7 mouse cellular contexts compared by ENCODE assay signal in genomic region chrY:1244940-1245339, GRCm38 (mm10). TPM values are rescaled to one million over a fixed set of nuclear protein-coding genes. Genes with fewer than 3 reads are reported as not detected.
DNase-seq lines count a peak whose midpoint lies in the region; ATAC-seq lines count a peak whose summit lies in the region.

No protein-coding gene starts in this region.

- peak overlapping the region; percentile 33 for H3K4me3 ChIP-seq in limb, embryonic 11.5 days (ENCODE audit: low read depth, low read length)

- H3K9ac ChIP-seq in limb, embryonic 11.5 days (ENCODE audit: low read length): peak overlapping the region; percentile 50

- no peaks in the 10 kb centered on the region for H3K36me3 ChIP-seq in limb, embryonic 11.5 days (ENCODE audit: control insufficient read depth, insufficient read depth, low read length)

- H3K27me3 ChIP-seq in limb, embryonic 11.5 days (ENCODE audit: control insufficient read depth, insufficient read depth, low read length): no peaks in the 10 kb centered on the region

- peak; percentile 45; the same call in 1 of the 2 replicates for ATAC-seq in erythroid progenitor cell, adult 5-6 weeks (replicated peaks; ENCODE audit: low FRiP score, poor library complexity, severe bottlenecking)
- no peak for ATAC-seq in limb, embryonic 11.5 days (ENCODE audit: insufficient number of reproducible peaks, low FRiP score, low TSS enrichment, low read depth)
- ATAC-seq in neutrophil, adult 5-6 weeks (ENCODE audit: extremely low read depth, insufficient number of reproducible peaks, low FRiP score, poor library complexity, severe bottlenecking): 0 out of 2 replicates have a peak, but pooled peaks have one; percentile 2

- H3K4me2 ChIP-seq in limb, embryonic 11.5 days (ENCODE audit: low read depth, severe bottlenecking): peak overlapping the region; percentile 7; the same call in 1 of the 2 replicates

- H3K4me1 ChIP-seq in limb, embryonic 11.5 days (ENCODE audit: control insufficient read depth, insufficient read depth, low read length): no peaks in the 10 kb centered on the region

- H3K9me3 ChIP-seq in limb, embryonic 11.5 days (ENCODE audit: control insufficient read depth, low read length): no peaks in the 10 kb centered on the region

- 0% methylated on average over 6 of the region's 9 CpGs for WGBS in limb, embryonic 11.5 days

- DNase-seq in CD4-positive helper T cell, adult 2 months (ENCODE audit: low read depth, low spot score): peak; percentile 52
- DNase-seq in CD4-positive, CD25-positive, alpha-beta regulatory T cell, adult 2 months (ENCODE audit: low read depth, low spot score): peak; percentile 49
- DNase-seq in limb, embryonic 11.5 days (ENCODE audit: low spot score): no peak
- no peak for DNase-seq in thymus, postnatal 14 days
- no peak for DNase-seq in frontal cortex, postnatal 14 days (ENCODE audit: low spot score in 2 of 2)

- H3K27ac ChIP-seq in limb, embryonic 11.5 days (replicated peaks; ENCODE audit: low read depth, low read length): no peak overlapping the region

RNA-seq across cellular contexts. Expression of gene Uty, which starts 0.6 kb away (rescaled TPM):
- total RNA-seq in erythroid progenitor cell, adult 5-6 weeks (2015; ENCODE audit: low replicate concordance): 36.8 and 38.6 TPM in 2 replicates
- 27.8 and 43.6 TPM in 2 replicates for total RNA-seq in erythroid progenitor cell, adult 5-6 weeks (2017; ENCODE audit: low replicate concordance)
- polyA plus RNA-seq in limb, embryonic 11.5 days (2014; fragmentation: Nextera tagmentation; extraction: Ambion mirVana): 14.0 and 15.8 TPM in 2 replicates
- total RNA-seq in neutrophil, adult 5-6 weeks (2017): 27.8 and 29.0 TPM in 2 replicates

RNA-seq across cellular contexts. Expression of gene Ddx3y, which starts 41.5 kb away (rescaled TPM):
- 27.8 and 36.5 TPM in 2 replicates for total RNA-seq in erythroid progenitor cell, adult 5-6 weeks (2015; ENCODE audit: low replicate concordance)
- total RNA-seq in erythroid progenitor cell, adult 5-6 weeks (2017; ENCODE audit: low replicate concordance): 38.3 and 40.9 TPM in 2 replicates
- 21.9 and 24.9 TPM in 2 replicates for polyA plus RNA-seq in limb, embryonic 11.5 days (2014; fragmentation: Nextera tagmentation; extraction: Ambion mirVana)
- 89.3 and 103 TPM in 2 replicates for total RNA-seq in neutrophil, adult 5-6 weeks (2017)

Comparison
In these comparisons a context has a peak if more than half of its experiments do, and no peak if none do; other contexts are left out.
1. DNase-seq: peak in CD4-positive helper T cell, adult 2 months (single experiment) and CD4-positive, CD25-positive, alpha-beta regulatory T cell, adult 2 months (single experiment); none in limb, embryonic 11.5 days (single experiment), thymus, postnatal 14 days (single experiment) and frontal cortex, postnatal 14 days (0 of 2).